ENCODE assay signal across 9 mouse cellular contexts in genomic region chr5:30270571-30271190, GRCm38 (mm10). TPM values are rescaled to one million over a fixed set of nuclear protein-coding genes. Genes with fewer than 3 reads are reported as not detected.
DNase-seq lines count a peak whose midpoint lies in the region; ATAC-seq and TF ChIP-seq lines count a peak whose summit lies in the region.
"Had no signal": no experiment of that assay in that cellular context is flagged by ENCODE, and none has a peak within 500 bp of the region (broad histone marks: within the 10 kb centered on the region; RNA-seq: fewer than 3 reads in every experiment).

No protein-coding gene starts in this region.

- WGBS in hindbrain, postnatal 0 days, result 44% methylated on average over 11 of the region's 11 CpGs
- 56% methylated on average over 11 of the region's 11 CpGs for WGBS in hindbrain, embryonic 16.5 days

- H3K4me3 ChIP-seq in hindbrain, postnatal 0 days (ENCODE audit: low read length), result no peak overlapping the region
- H3K4me3 ChIP-seq in hindbrain, embryonic 16.5 days (ENCODE audit: low read length), result no peak overlapping the region

- H3K4me1 ChIP-seq in hindbrain, postnatal 0 days (ENCODE audit: insufficient read depth, low read length), result 0 out of 2 replicates have a peak, but pooled peaks cover 3% of the 10 kb centered on the region
- no peaks in the 10 kb centered on the region; the same call in 1 of the 2 replicates for H3K4me1 ChIP-seq in hindbrain, embryonic 16.5 days (ENCODE audit: control insufficient read depth, insufficient read depth, low read depth, low read length)

- 0 out of 2 replicates have a peak overlapping the region, but pooled peaks have one; percentile 11 for H3K4me2 ChIP-seq in hindbrain, postnatal 0 days (ENCODE audit: low read depth, low read length)
- H3K4me2 ChIP-seq in hindbrain, embryonic 16.5 days (ENCODE audit: low read length), result no peak overlapping the region

- H3K27ac ChIP-seq in hindbrain, postnatal 0 days, result peak overlapping the region; percentile 22; the same call in 1 of the 2 replicates
- H3K27ac ChIP-seq in hindbrain, embryonic 16.5 days (ENCODE audit: low read depth, low read length), result no peak overlapping the region; the same call in 1 of the 2 replicates

- TF ChIP-seq CTCF in hindbrain, postnatal 0 days (IDR thresholded peaks at IDR 0.05; ENCODE audit: low read depth), result no peak

- H3K36me3 ChIP-seq in hindbrain, postnatal 0 days (ENCODE audit: insufficient read depth, low read length), result peaks cover 16% of the 10 kb centered on the region
- H3K36me3 ChIP-seq in hindbrain, embryonic 16.5 days (ENCODE audit: control insufficient read depth, insufficient read depth, low read length), result peaks cover 10% of the 10 kb centered on the region

- no peaks in the 10 kb centered on the region for H3K27me3 ChIP-seq in hindbrain, postnatal 0 days (ENCODE audit: insufficient read depth, low read length)
- H3K27me3 ChIP-seq in hindbrain, embryonic 16.5 days (replicated peaks; ENCODE audit: control insufficient read depth, insufficient read depth, low read length), result no peaks in the 10 kb centered on the region
- H3K27me3 ChIP-seq: Patski had no signal

- no peaks in the 10 kb centered on the region for H3K9me3 ChIP-seq in hindbrain, postnatal 0 days (ENCODE audit: low read length)
- no peaks in the 10 kb centered on the region for H3K9me3 ChIP-seq in hindbrain, embryonic 16.5 days (ENCODE audit: control insufficient read depth, low read length)

- intact Hi-C loops in heart, postnatal 14 days (cut with DNase I), result no loop called here

- peak; percentile 7 for DNase-seq in hindbrain, postnatal 0 days (ENCODE audit: low spot score)
- DNase-seq in heart, postnatal 14 days, result peak; percentile 13 to 38
- peak; percentile 13 for DNase-seq in lung, postnatal 36 days
- no peak for DNase-seq in cerebellum, adult 9-10 months
- no peak for DNase-seq in ovary, postnatal 36 days (ENCODE audit: low spot score)
- no peak for DNase-seq in spleen, postnatal 4 days (ENCODE audit: low spot score in 2 of 2)

- H3K9ac ChIP-seq in hindbrain, postnatal 0 days (replicated peaks; ENCODE audit: low read length), result no peak overlapping the region
- no peak overlapping the region for H3K9ac ChIP-seq in hindbrain, embryonic 16.5 days (ENCODE audit: low read depth, low read length)

- ATAC-seq in hindbrain, postnatal 0 days, result no peak
- ATAC-seq in hindbrain, embryonic 16.5 days, result no peak
- ATAC-seq in frontal cortex, adult (ENCODE audit: low TSS enrichment), result peak; percentile 89
- ATAC-seq: Patski had no signal

RNA-seq across cellular contexts. Expression of gene Drc1, which starts 10.5 kb away (rescaled TPM):
- total RNA-seq in hindbrain, postnatal 0 days (2014; rRNA removed), result 4.6 and 4.9 TPM in 2 replicates
- polyA plus RNA-seq in hindbrain, postnatal 0 days (2015; fragmentation: Nextera tagmentation; extraction: Ambion mirVana), result 6.6 TPM in 2 replicates
- 6.3 and 7.0 TPM in 2 replicates for polyA plus RNA-seq in hindbrain, embryonic 16.5 days (2015; fragmentation: Nextera tagmentation; extraction: Ambion mirVana)
- under 1 TPM; 0.24 to 0.98 TPM for total RNA-seq in heart, postnatal 14 days (2021)

RNA-seq across cellular contexts. Expression of gene Selenoi, which starts 38.3 kb away (rescaled TPM):
- 99.5 and 108 TPM in 2 replicates for total RNA-seq in hindbrain, postnatal 0 days (2014; rRNA removed)
- polyA plus RNA-seq in hindbrain, postnatal 0 days (2015; fragmentation: Nextera tagmentation; extraction: Ambion mirVana), result 20.7 and 23.1 TPM in 2 replicates
- 26.5 and 29.8 TPM in 2 replicates for polyA plus RNA-seq in hindbrain, embryonic 16.5 days (2015; fragmentation: Nextera tagmentation; extraction: Ambion mirVana)
- 10 to 100 TPM; 18.5 to 20.7 TPM for total RNA-seq in heart, postnatal 14 days (2021)

Comparison
In these comparisons a context has a peak if more than half of its experiments do, and no peak if none do; other contexts are left out.
1. DNase-seq: peak in hindbrain, postnatal 0 days (single experiment), heart, postnatal 14 days (2 of 2) and lung, postnatal 36 days (single experiment); none in cerebellum, adult 9-10 months (single experiment), ovary, postnatal 36 days (single experiment) and spleen, postnatal 4 days (0 of 2).